Mouse (Mus musculus): ENCODE data around the gene Olfr129. TPM values are rescaled to one million over a fixed set of nuclear protein-coding genes. Genes with fewer than 3 reads are reported as not detected.

Olfr129 gene
- not detected in 2 replicates for polyA plus RNA-seq (2012)

DNA sequence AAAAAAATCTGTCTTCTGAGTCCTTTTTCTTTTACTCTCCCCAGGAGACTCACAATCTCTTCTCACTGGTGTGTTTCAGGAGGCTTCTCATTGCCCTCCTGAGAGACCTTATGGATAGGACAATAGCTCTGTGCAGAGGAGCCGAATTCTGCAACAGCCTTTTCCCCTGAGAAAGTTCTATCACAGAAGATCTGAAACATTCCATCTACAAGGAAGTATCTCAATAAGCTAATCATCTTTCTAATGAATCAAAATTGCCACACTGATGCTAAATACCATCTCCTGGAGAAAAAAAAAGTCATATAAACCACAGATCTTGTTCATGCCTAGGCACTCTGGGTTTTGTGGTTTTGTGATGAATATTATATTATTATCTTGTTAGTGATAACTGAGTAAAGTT, at the start of gene Olfr129:
Gene Olfr129 (minus strand): TSS at position 101 of the 400 bp plus-strand sequence.

GRCm38 (mm10) chr17:38088593-38088992, 28.7 kb upstream of the Olfr129 start, which contains the start of gene Olfr131:
Gene Olfr131, minus strand, starts transcription at chr17:38088693.

DNA sequence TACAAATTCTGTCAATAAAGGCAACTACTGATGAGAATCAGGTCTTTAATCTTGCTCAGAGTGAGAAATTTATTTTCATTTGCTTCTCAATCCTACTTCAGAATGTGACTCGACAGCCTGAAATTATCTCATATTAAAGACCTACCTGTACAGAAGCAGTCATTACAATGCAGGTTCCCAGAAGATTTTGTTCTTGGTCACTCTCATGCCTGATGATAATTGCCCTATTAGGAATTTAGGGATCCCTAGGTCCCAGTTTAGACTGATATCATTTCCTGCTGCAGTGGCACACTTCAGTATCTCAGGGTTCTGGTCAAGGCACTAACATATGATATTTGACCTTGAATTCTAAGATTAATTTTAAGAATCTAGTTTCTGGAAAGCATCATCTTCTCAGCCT, 3.7 kb upstream of the Olfr129 start, which contains the start of gene Olfr130:
Gene Olfr130 (plus strand): TSS at position 301 of the 400 bp plus-strand sequence.

Other genes with a start within 250 kb of the Olfr129 start
- gene Olfr125, start 227.1 kb downstream of the Olfr129 start, polyA plus RNA-seq (2012): not detected in 2 replicates
- gene Olfr126, start 212.6 kb downstream of the Olfr129 start, polyA plus RNA-seq (2012): 0.04 TPM in 1 of 2 replicates, not detected in the other
- 0.01 TPM in 1 of 2 replicates, not detected in the other for gene Olfr127, start 159.6 kb downstream of the Olfr129 start, polyA plus RNA-seq (2012)
- gene Olfr128, start 139.5 kb downstream of the Olfr129 start, polyA plus RNA-seq (2012): not detected in 2 replicates
- not detected in 2 replicates for gene Olfr761, start 107.0 kb downstream of the Olfr129 start, polyA plus RNA-seq (2012)
- gene Olfr130, start 3.8 kb upstream of the Olfr129 start, polyA plus RNA-seq (2012): not detected in 2 replicates
- not detected in 2 replicates for gene Olfr131, start 28.6 kb upstream of the Olfr129 start, polyA plus RNA-seq (2012)
- gene Olfr132, start 74.4 kb upstream of the Olfr129 start, polyA plus RNA-seq (2012): not detected in 2 replicates
- not detected in 2 replicates for gene Olfr133, start 85.2 kb upstream of the Olfr129 start, polyA plus RNA-seq (2012)
- gene Olfr134, start 111.3 kb upstream of the Olfr129 start, polyA plus RNA-seq (2012): not detected in 2 replicates
- not detected in 2 replicates for gene Olfr135, start 144.3 kb upstream of the Olfr129 start, polyA plus RNA-seq (2012)
- not detected in 2 replicates for gene Olfr138, start 201.0 kb upstream of the Olfr129 start, polyA plus RNA-seq (2012)
- not detected in 2 replicates for gene Olfr137, start 247.5 kb upstream of the Olfr129 start, polyA plus RNA-seq (2012)